Mouse (Mus musculus): ENCODE results near the gene Gm8138. TPM values are rescaled to one million over a fixed set of nuclear protein-coding genes. Genes with fewer than 3 reads are reported as not detected.

The Gm8138 gene
- not detected for polyA plus RNA-seq (2017; shearing (Covaris generic))

GRCm38 (mm10) chr14:43416250-43416649 is at the start of gene Gm8138:
Gene Gm8138, minus strand, starts transcription at chr14:43416350.

Other genes with a start within 250 kb of the Gm8138 start
- gene Gm7233, start 236.5 kb downstream of the Gm8138 start, polyA plus RNA-seq (2017; shearing (Covaris generic)): not detected
- gene Gm8122, start 181.0 kb downstream of the Gm8138 start, polyA plus RNA-seq (2017; shearing (Covaris generic)): not detected
- gene Gm8126, start 157.7 kb downstream of the Gm8138 start, polyA plus RNA-seq (2017; shearing (Covaris generic)): not detected
- gene Gm9732, start 141.3 kb downstream of the Gm8138 start, polyA plus RNA-seq (2017; shearing (Covaris generic)): 0.76 TPM
- gene Gm8127, start 122.5 kb downstream of the Gm8138 start, polyA plus RNA-seq (2017; shearing (Covaris generic)): not detected
- not detected for gene 1700001F09Rik, start 68.5 kb downstream of the Gm8138 start, polyA plus RNA-seq (2017; shearing (Covaris generic))
- not detected for gene Gm5799, start 127.2 kb upstream of the Gm8138 start, polyA plus RNA-seq (2017; shearing (Covaris generic))
- gene Gm17654, start 162.8 kb upstream of the Gm8138 start, polyA plus RNA-seq (2017; shearing (Covaris generic)): not detected
- gene Gm10375, start 191.7 kb upstream of the Gm8138 start, polyA plus RNA-seq (2017; shearing (Covaris generic)): not detected

Measured in naive thymus-derived CD4-positive, alpha-beta T cell, adult 5 months (primary cell).